Mouse (Mus musculus) midbrain, embryonic 12.5 days (tissue): Measurements from ENCODE around the gene Dctn3. TPM values are rescaled to one million over a fixed set of nuclear protein-coding genes. Genes with fewer than 3 reads are reported as not detected.

Source experiments
- polyA plus RNA-seq: library from polyadenylated mRNA; unstranded; fragments of >200 nt; fragmentation: Nextera tagmentation; extraction: Ambion mirVana; gene quantifications from 2 replicates; pipeline ENCODE4 v1.2.1, GENCODE M21; 2016

The Dctn3 gene
- polyA plus RNA-seq, 1 experiment from 2014 or later, result 184 TPM

Other genes with a start within 250 kb of the Dctn3 start
- gene AI464131, start 220.1 kb downstream of the Dctn3 start, polyA plus RNA-seq, result 8.5 and 8.7 TPM in 2 replicates
- gene 1110017D15Rik, start 205.8 kb downstream of the Dctn3 start, polyA plus RNA-seq, result 5.0 and 5.5 TPM in 2 replicates
- gene Fam219a, start 153.6 kb downstream of the Dctn3 start, polyA plus RNA-seq, result 11.4 and 11.9 TPM in 2 replicates
- 2.3 and 2.5 TPM in 2 replicates for gene Dnaic1, start 153.4 kb downstream of the Dctn3 start, polyA plus RNA-seq
- gene Enho, start 82.8 kb downstream of the Dctn3 start, polyA plus RNA-seq, result 59.3 and 65.4 TPM in 2 replicates
- 35.0 and 43.5 TPM in 2 replicates for gene Cntfr, start 26.1 kb downstream of the Dctn3 start, polyA plus RNA-seq
- gene Il11ra1, start 23.2 kb downstream of the Dctn3 start, polyA plus RNA-seq, result 63.1 and 76.5 TPM in 2 replicates
- 68.7 and 69.3 TPM in 2 replicates for gene Rpp25l, start 9.6 kb downstream of the Dctn3 start, polyA plus RNA-seq
- 0.26 and 0.54 TPM in 2 replicates for gene Arid3c, start 8.0 kb upstream of the Dctn3 start, polyA plus RNA-seq
- gene Galt, start 32.1 kb upstream of the Dctn3 start, polyA plus RNA-seq, result 22.0 and 25.5 TPM in 2 replicates
- 50.4 and 55.3 TPM in 2 replicates for gene Sigmar1, start 33.0 kb upstream of the Dctn3 start, polyA plus RNA-seq
- 119 and 134 TPM in 2 replicates for gene Ccl27a, start 51.1 kb upstream of the Dctn3 start, polyA plus RNA-seq
- gene Gm21541, start 180.4 kb upstream of the Dctn3 start, polyA plus RNA-seq, result not detected in 2 replicates
- 4.7 and 4.9 TPM in 2 replicates for gene Gm20878, start 218.4 kb upstream of the Dctn3 start, polyA plus RNA-seq
- gene Fam205a4, start 242.9 kb upstream of the Dctn3 start, polyA plus RNA-seq, result 0.17 TPM in 1 of 2 replicates, not detected in the other